Mouse (Mus musculus) limb, embryonic 14.5 days (tissue): ENCODE results near the gene Pcbp2. TPM values are rescaled to one million over a fixed set of nuclear protein-coding genes. Genes with fewer than 3 reads are reported as not detected.
A peak's percentile ranks its signal among the peaks of the same experiment; 100 is the strongest.

Experiments
- ATAC-seq: fragments of 200-750 bp; cut with Nextera tagmentation; 2 replicates; pipeline ENCODE4 v1.8.0; 2017; ENCODE audit warnings: low read depth, moderate number of reproducible peaks, moderate TSS enrichment; ENCODE audit not compliant: low FRiP score
- DNase-seq: peaks from one replicate; pipeline ENCODE4 v3.0.0-alpha.2; 2015; ENCODE audit warnings: low spot score
- H3K27ac ChIP-seq: fragments of 300-500 bp; sonication (generic); replicated peaks from 2 replicates; pipeline ENCODE4 v1.5.1; 2014; ENCODE audit warnings: low read depth, mild to moderate bottlenecking, low read length, moderate library complexity, mixed read lengths
- H3K27me3 ChIP-seq: fragments of 300-500 bp; sonication (generic); 2 replicates; pipeline ENCODE4 v1.6.1; 2014; ENCODE audit warnings: low read length, mixed read lengths; ENCODE audit not compliant: control insufficient read depth, insufficient read depth
- H3K36me3 ChIP-seq: fragments of 300-500 bp; sonication (generic); 2 replicates; pipeline ENCODE4 v1.6.1; 2014; ENCODE audit warnings: mild to moderate bottlenecking, low read length, moderate library complexity, mixed read lengths; ENCODE audit not compliant: control insufficient read depth, insufficient read depth
- H3K4me1 ChIP-seq: fragments of 300-500 bp; sonication (generic); 2 replicates; pipeline ENCODE4 v1.6.1; 2014; ENCODE audit warnings: antibody characterized with exemption, low read length, mixed read lengths; ENCODE audit not compliant: control insufficient read depth, insufficient read depth
- H3K4me2 ChIP-seq: fragments of 300-500 bp; sonication (generic); replicated peaks from 2 replicates; pipeline ENCODE4 v1.6.1; 2014; ENCODE audit warnings: low read depth, mild to moderate bottlenecking, low read length, moderate library complexity; ENCODE audit not compliant: severe bottlenecking
- H3K4me3 ChIP-seq: fragments of 300-500 bp; sonication (generic); replicated peaks from 2 replicates; pipeline ENCODE4 v1.5.1; 2014; ENCODE audit warnings: low read length
- H3K9ac ChIP-seq: fragments of 300-500 bp; sonication (generic); 2 replicates; pipeline ENCODE4 v1.6.1; 2014; ENCODE audit warnings: mild to moderate bottlenecking, low read depth, low read length, moderate library complexity; ENCODE audit not compliant: severe bottlenecking
- H3K9me3 ChIP-seq: fragments of 300-500 bp; sonication (generic); 2 replicates; pipeline ENCODE4 v1.6.1; 2016; ENCODE audit warnings: low read length; ENCODE audit not compliant: control insufficient read depth
- POLR2A ChIP-seq: fragments of 200-500 bp; IDR thresholded peaks from 2 replicates; pipeline ENCODE4 v1.8.0; 2012; ENCODE audit warnings: inconsistent platforms, mild to moderate bottlenecking, moderate library complexity, borderline replicate concordance; ENCODE audit not compliant: insufficient read depth, insufficient read length; ENCODE audit errors: extremely low read depth
- WGBS: fragments of 180-500 bp; shearing (Covaris S2); extraction: QIAGEN DNeasy Blood & Tissue Kit; methylation state at CpG from one replicate; pipeline ENCODE4 v1.1.7; 2014; 5-methylcytosine and 5-hydroxymethylcytosine counted together
- polyA plus RNA-seq, 2 experiments: library from polyadenylated mRNA; depleted of rRNA in 1 of 2; stranded (reverse) in 1 of 2; unstranded in 1 of 2; fragments of >200 nt; fragmentation: Nextera tagmentation in 1 of 2; extraction: Ambion mirVana in 1 of 2; gene quantifications; 2 replicates each; pipeline versions ENCODE4 v1.2.1 to v1.2.3; 2012 to 2014

Pcbp2 gene
- polyA plus RNA-seq, 2 experiments, result 324 to 814 TPM

DNA sequence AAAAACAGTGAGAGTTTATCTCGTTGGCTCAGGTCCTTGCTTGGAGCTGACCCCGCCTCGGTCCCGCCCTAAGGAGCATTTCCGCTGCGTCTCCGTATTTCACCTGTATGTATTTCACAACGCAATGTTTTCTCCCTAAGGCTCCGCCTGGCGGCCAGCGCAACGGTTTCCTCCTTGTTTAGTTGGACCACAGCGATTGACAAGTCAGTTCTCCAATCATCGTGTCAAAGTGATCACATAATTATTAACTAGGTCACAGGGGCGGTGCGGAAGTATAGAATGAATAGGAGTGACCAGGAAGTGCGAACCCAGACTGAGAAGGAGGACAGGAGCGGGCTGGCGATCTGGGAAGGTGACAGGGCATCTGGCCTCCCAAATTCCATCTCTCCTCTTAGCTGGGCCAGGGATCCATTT, 11.4 kb upstream of the Pcbp2 start, which contains the start of gene Prr13:
Gene Prr13 (plus strand): TSS at position 125 of the 414 bp plus-strand sequence.
- ATAC-seq (peak; percentile 80), DNase-seq (peak; percentile 97)
- no peaks in the 10 kb centered on the region for H3K9me3 ChIP-seq
- H3K4me1 ChIP-seq, result peaks cover 4% of the 10 kb centered on the region; the same call in 1 of the 2 replicates
- no peak for TF ChIP-seq POLR2A
- WGBS, result 1% methylated on average over 19 of the region's 19 CpGs
- H3K4me2 ChIP-seq, result peak within 1 kb of the TSS; percentile 61
- peak within 1 kb of the TSS; percentile 29; the same call in 1 of the 2 replicates for H3K9ac ChIP-seq
- peak within 1 kb of the TSS; percentile 30 for H3K4me3 ChIP-seq
- no peaks in the 10 kb centered on the region for H3K27me3 ChIP-seq
- H3K36me3 ChIP-seq, result no peaks in the 10 kb centered on the region
- no peak within 1 kb of the TSS for H3K27ac ChIP-seq

DNA sequence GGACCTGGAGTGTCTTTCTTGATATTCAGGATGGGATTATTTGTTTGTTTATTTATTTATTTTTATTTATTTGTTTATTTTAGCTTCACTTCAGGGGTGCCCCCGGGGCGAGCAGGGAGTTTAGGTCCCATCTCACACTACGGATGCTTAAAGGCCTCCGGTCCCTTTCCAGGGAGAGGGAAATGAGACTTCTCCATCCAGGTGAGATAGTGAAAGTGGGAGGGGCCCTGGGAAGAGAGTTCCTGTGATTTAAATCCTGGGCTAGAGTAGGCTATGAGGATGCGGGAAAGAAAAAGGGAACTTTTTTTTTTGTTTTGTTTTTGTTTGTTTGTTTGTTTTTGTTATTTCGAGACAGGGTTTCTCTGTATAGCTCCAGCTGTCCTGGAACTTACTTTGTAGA, 11.0 kb upstream of the Pcbp2 start:
- Histone ChIP-seq H3K27ac (no peak overlapping the region), H3K9ac (peak overlapping the region; percentile 29; the same call in 1 of the 2 replicates)
- 33% methylated on average over 6 of the region's 6 CpGs for WGBS

DNA sequence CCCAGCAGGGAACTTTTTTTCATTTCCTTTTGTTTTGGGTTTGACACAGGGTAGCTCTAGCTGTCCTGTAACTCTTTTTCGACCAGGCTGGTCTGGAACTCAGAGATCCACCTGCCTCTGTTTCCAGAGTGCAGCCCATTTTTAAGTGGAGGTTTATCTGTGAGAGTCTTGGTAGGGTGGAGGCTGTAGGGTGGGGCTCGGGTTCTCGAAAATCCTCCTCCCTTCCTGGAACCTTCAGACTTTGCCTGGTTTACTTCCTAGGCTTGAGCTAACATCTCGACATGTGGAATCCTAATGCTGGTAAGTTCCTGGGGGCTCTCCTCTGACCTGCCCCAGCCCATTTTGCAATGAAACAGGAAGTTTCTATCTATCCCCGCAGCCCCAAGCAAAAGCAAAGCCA, 10.5 kb upstream of the Pcbp2 start:
- Histone ChIP-seq H3K27ac (no peak overlapping the region), H3K27me3 (no peaks in the 10 kb centered on the region), H3K9me3 (no peaks in the 10 kb centered on the region), H3K9ac (no peak overlapping the region), H3K36me3 (no peaks in the 10 kb centered on the region), H3K4me2 (no peak overlapping the region), H3K4me3 (no peak overlapping the region), H3K4me1 (peaks cover 4% of the 10 kb centered on the region; the same call in 1 of the 2 replicates)
- no peak for DNase-seq
- 70% methylated on average over 5 of the region's 5 CpGs for WGBS
- no peak for ATAC-seq
- TF ChIP-seq POLR2A, result no peak

More for the DNA sequence above, 11.0 kb upstream of the Pcbp2 start:
- H3K4me3 ChIP-seq, result peak overlapping the region; percentile 30
- no peaks in the 10 kb centered on the region for H3K9me3 ChIP-seq
- ATAC-seq (no peak), DNase-seq (no peak)
- H3K27me3 ChIP-seq, result no peaks in the 10 kb centered on the region
- no peak for TF ChIP-seq POLR2A
- H3K4me1 ChIP-seq, result peaks cover 4% of the 10 kb centered on the region; the same call in 1 of the 2 replicates
- peak overlapping the region; percentile 61 for H3K4me2 ChIP-seq
- no peaks in the 10 kb centered on the region for H3K36me3 ChIP-seq

DNA sequence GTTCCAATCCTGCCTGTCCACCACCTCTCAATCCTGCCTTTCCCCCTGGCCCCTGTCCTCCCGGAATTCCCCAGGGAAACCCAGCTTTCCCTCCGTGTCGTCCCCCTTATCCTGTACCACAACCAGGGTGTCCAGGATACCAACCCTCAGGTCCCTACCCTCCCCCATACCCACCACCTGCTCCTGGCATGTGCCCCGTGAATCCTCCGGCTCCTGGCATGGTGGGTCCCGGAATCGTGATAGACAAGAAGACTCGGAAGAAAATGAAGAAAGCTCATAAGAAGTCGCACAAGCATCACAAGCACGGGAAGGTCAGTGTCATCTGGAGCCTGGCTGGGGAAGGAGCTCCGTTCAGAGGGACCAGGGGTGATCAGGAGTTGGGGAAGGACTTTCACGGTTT, 9.9 kb upstream of the Pcbp2 start:
- Histone ChIP-seq H3K36me3 (no peaks in the 10 kb centered on the region), H3K9ac (no peak overlapping the region), H3K9me3 (no peaks in the 10 kb centered on the region), H3K27ac (no peak overlapping the region), H3K4me3 (no peak overlapping the region), H3K27me3 (no peaks in the 10 kb centered on the region), H3K4me1 (peaks cover 4% of the 10 kb centered on the region; the same call in 1 of the 2 replicates), H3K4me2 (no peak overlapping the region)
- no peak for TF ChIP-seq POLR2A
- 83% methylated on average over 12 of the region's 12 CpGs for WGBS
- ATAC-seq (no peak), DNase-seq (no peak)

DNA sequence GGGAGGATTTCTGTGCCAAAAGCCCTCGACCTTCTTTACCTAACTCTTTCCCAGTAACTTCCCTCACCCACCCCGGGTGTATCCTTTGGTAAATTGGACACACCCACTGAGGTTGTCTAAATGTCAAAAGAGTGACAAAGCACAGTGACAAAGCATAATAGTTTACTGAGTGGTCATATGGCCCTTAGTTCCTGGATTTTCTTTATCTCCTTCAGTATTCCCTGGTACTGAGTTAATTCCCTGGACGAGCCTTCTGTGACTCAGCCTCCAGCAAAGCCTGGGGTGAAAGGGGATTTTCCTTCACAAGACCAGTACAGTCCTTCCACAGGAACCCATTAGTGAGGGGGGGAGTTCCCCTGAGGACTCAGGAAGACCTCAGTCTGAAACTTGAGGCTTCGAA, 9.4 kb upstream of the Pcbp2 start:
- no peak for ATAC-seq
- WGBS, result 57% methylated on average over 4 of the region's 4 CpGs

More for the DNA sequence above, 9.4 kb upstream of the Pcbp2 start:
- no peaks in the 10 kb centered on the region for H3K36me3 ChIP-seq
- H3K4me1 ChIP-seq, result peaks cover 4% of the 10 kb centered on the region; the same call in 1 of the 2 replicates
- no peak for TF ChIP-seq POLR2A
- DNase-seq, result no peak
- no peaks in the 10 kb centered on the region for H3K9me3 ChIP-seq
- no peak overlapping the region for H3K27ac ChIP-seq
- H3K4me3 ChIP-seq, result no peak overlapping the region
- no peaks in the 10 kb centered on the region for H3K27me3 ChIP-seq
- no peak overlapping the region for H3K4me2 ChIP-seq
- no peak overlapping the region; the same call in 1 of the 2 replicates for H3K9ac ChIP-seq
